Mouse (Mus musculus) ES-Bruce4 (cell line): ENCODE results near the gene Gemin5.

Source experiments
- CTCF ChIP-seq: IDR thresholded peaks from one replicate; pipeline ENCODE4 v1.8.1; 2011; ENCODE audit warnings: low read depth, low read length
- EP300 ChIP-seq: IDR thresholded peaks from 2 replicates; pipeline ENCODE4 v1.6.1; 2011; ENCODE audit warnings: low read depth, low read length; ENCODE audit not compliant: insufficient read depth
- POLR2A ChIP-seq: IDR thresholded peaks from one replicate; pipeline ENCODE4 v1.8.1; 2011; ENCODE audit warnings: low read length; ENCODE audit not compliant: insufficient read depth

- no peak for TF ChIP-seq EP300
- TF ChIP-seq CTCF = no peak
- TF ChIP-seq POLR2A = no peak
Observed at GRCm38 (mm10) chr11:58183579-58183978, 15.2 kb upstream of the Gemin5 start.
